Mouse (Mus musculus) G1E (cell line): Measurements from ENCODE around the gene Mgat4d.

Source experiments
- CTCF ChIP-seq: IDR thresholded peaks from 2 replicates; pipeline ENCODE4 v1.5.1; 2012; ENCODE audit warnings: low read depth, low read length, inconsistent platforms, mixed read lengths
- TAL1 ChIP-seq: conservative IDR thresholded peaks from 2 replicates; pipeline ENCODE4 v1.6.1; 2012; ENCODE audit warnings: low read depth, low read length, inconsistent platforms, mixed read lengths

- no peak for TF ChIP-seq CTCF
- TF ChIP-seq TAL1, result no peak
These were observed 80.8 kb downstream of the Mgat4d start for GRCm38 (mm10) chr8:83429071-83429524.
